Mouse (Mus musculus) forebrain, embryonic 15.5 days (tissue): ENCODE results near the gene Hdac11. TPM values are rescaled to one million over a fixed set of nuclear protein-coding genes. Genes with fewer than 3 reads are reported as not detected.

ENCODE experiments used
- ATAC-seq: fragments of 200-750 bp; cut with Nextera tagmentation; replicated peaks from 2 replicates; pipeline ENCODE4 v1.8.0; 2017; ENCODE audit warnings: mild to moderate bottlenecking, moderate TSS enrichment, moderate library complexity
- H3K27ac ChIP-seq: fragments of 300-500 bp; sonication (generic); replicated peaks from 2 replicates; pipeline ENCODE4 v1.5.1; 2015; ENCODE audit warnings: mild to moderate bottlenecking, inconsistent platforms
- H3K27me3 ChIP-seq: fragments of 300-500 bp; sonication (generic); 2 replicates; pipeline ENCODE4 v1.6.1; 2015; ENCODE audit warnings: inconsistent platforms
- H3K36me3 ChIP-seq: fragments of 300-500 bp; sonication (generic); 2 replicates; pipeline ENCODE4 v1.6.1; 2015; ENCODE audit warnings: mild to moderate bottlenecking, inconsistent platforms
- H3K4me1 ChIP-seq: fragments of 300-500 bp; sonication (generic); 2 replicates; pipeline ENCODE4 v1.6.1; 2015; ENCODE audit warnings: inconsistent platforms
- H3K4me2 ChIP-seq: fragments of 300-500 bp; sonication (generic); replicated peaks from 2 replicates; pipeline ENCODE4 v1.6.1; 2015; ENCODE audit warnings: mild to moderate bottlenecking, inconsistent platforms
- H3K4me3 ChIP-seq: fragments of 300-500 bp; sonication (generic); 2 replicates; pipeline ENCODE4 v1.5.1; 2015; ENCODE audit warnings: mild to moderate bottlenecking, inconsistent platforms
- H3K9ac ChIP-seq: fragments of 300-500 bp; sonication (generic); replicated peaks from 2 replicates; pipeline ENCODE4 v1.6.1; 2015; ENCODE audit warnings: mild to moderate bottlenecking, inconsistent platforms
- H3K9me3 ChIP-seq: fragments of 300-500 bp; sonication (generic); 2 replicates; pipeline ENCODE4 v1.6.1; 2016; ENCODE audit warnings: inconsistent platforms
- WGBS: fragments of 180-500 bp; shearing (Covaris S2); methylation state at CpG from one replicate; pipeline ENCODE4 v1.1.7; 2015; ENCODE audit warnings: mixed read lengths; 5-methylcytosine and 5-hydroxymethylcytosine counted together
- polyA plus RNA-seq: library from polyadenylated mRNA; unstranded; fragments of >200 nt; fragmentation: Nextera tagmentation; extraction: Ambion mirVana; gene quantifications from 2 replicates; pipeline ENCODE4 v1.2.1, GENCODE M21; 2015

Gene Hdac11
- polyA plus RNA-seq: 21.1 and 24.1 TPM in 2 replicates

GRCm38 (mm10) chr6:91156554-91157236, at the start of gene Hdac11:
Gene Hdac11, plus strand, starts transcription at chr6:91156665.
- peak within 1 kb of the TSS; percentile 66 for H3K4me3 ChIP-seq
- H3K36me3 ChIP-seq: no peaks in the 10 kb centered on the region
- no peaks in the 10 kb centered on the region for H3K27me3 ChIP-seq
- ATAC-seq: peak; percentile 89
- peak within 1 kb of the TSS; percentile 79 for H3K4me2 ChIP-seq
- peak within 1 kb of the TSS; percentile 72 for H3K9ac ChIP-seq
- H3K9me3 ChIP-seq: no peaks in the 10 kb centered on the region
- WGBS: under 1% methylated on average over 42 of the region's 42 CpGs
- H3K27ac ChIP-seq: peak within 1 kb of the TSS; percentile 65
- peaks cover 78% of the 10 kb centered on the region for H3K4me1 ChIP-seq

- Histone ChIP-seq H3K4me3 (no peak overlapping the region), H3K9me3 (no peaks in the 10 kb centered on the region), H3K27me3 (no peaks in the 10 kb centered on the region), H3K9ac (no peak overlapping the region), H3K4me1 (0 out of 2 replicates have a peak, but pooled peaks cover 2% of the 10 kb centered on the region), H3K4me2 (no peak overlapping the region), H3K27ac (no peak overlapping the region), H3K36me3 (no peaks in the 10 kb centered on the region)
- no peak for ATAC-seq
- WGBS: 82% methylated on average over 3 of the region's 3 CpGs
These were observed 48.1 kb upstream of the Hdac11 start for GRCm38 (mm10) chr6:91108301-91108916.

GRCm38 (mm10) chr6:91108917-91109450, 47.5 kb upstream of the Hdac11 start:
- no peaks in the 10 kb centered on the region for H3K36me3 ChIP-seq
- H3K4me1 ChIP-seq: peaks cover 2% of the 10 kb centered on the region; the same call in 1 of the 2 replicates
- H3K9me3 ChIP-seq: no peaks in the 10 kb centered on the region
- 90% methylated on average over 2 of the region's 2 CpGs for WGBS
- no peaks in the 10 kb centered on the region for H3K27me3 ChIP-seq
- H3K27ac ChIP-seq: no peak overlapping the region
- no peak overlapping the region for H3K4me3 ChIP-seq
- no peak for ATAC-seq
- no peak overlapping the region for H3K9ac ChIP-seq
- H3K4me2 ChIP-seq: no peak overlapping the region

- no peak overlapping the region for H3K9ac ChIP-seq
- no peaks in the 10 kb centered on the region for H3K36me3 ChIP-seq
- no peak overlapping the region for H3K27ac ChIP-seq
- H3K4me2 ChIP-seq: no peak overlapping the region
- no peak for ATAC-seq
- no peak overlapping the region for H3K4me3 ChIP-seq
- peaks cover 5% of the 10 kb centered on the region; the same call in 1 of the 2 replicates for H3K4me1 ChIP-seq
- H3K9me3 ChIP-seq: no peaks in the 10 kb centered on the region
- H3K27me3 ChIP-seq: no peaks in the 10 kb centered on the region
These were observed 47.0 kb upstream of the Hdac11 start for GRCm38 (mm10) chr6:91109489-91109888.

- no peak for ATAC-seq
These were observed 46.0 kb upstream of the Hdac11 start for GRCm38 (mm10) chr6:91110323-91111020.

GRCm38 (mm10) chr6:91111141-91111953, 45.1 kb upstream of the Hdac11 start:
- no peak overlapping the region for H3K4me2 ChIP-seq
- H3K4me3 ChIP-seq: no peak overlapping the region
- 89% methylated on average over 10 of the region's 10 CpGs for WGBS
- no peak for ATAC-seq
- H3K4me1 ChIP-seq: peaks cover 21% of the 10 kb centered on the region
- no peaks in the 10 kb centered on the region for H3K9me3 ChIP-seq
- H3K27ac ChIP-seq: no peak overlapping the region
- no peaks in the 10 kb centered on the region for H3K27me3 ChIP-seq
- no peak overlapping the region for H3K9ac ChIP-seq
- H3K36me3 ChIP-seq: no peaks in the 10 kb centered on the region

More at GRCm38 (mm10) chr6:91110323-91111020, 46.0 kb upstream of the Hdac11 start:
- 90% methylated on average over 13 of the region's 13 CpGs for WGBS
- H3K9ac ChIP-seq: no peak overlapping the region
- no peak overlapping the region for H3K4me3 ChIP-seq
- no peak overlapping the region for H3K27ac ChIP-seq
- no peaks in the 10 kb centered on the region for H3K27me3 ChIP-seq
- H3K4me1 ChIP-seq: peaks cover 13% of the 10 kb centered on the region
- H3K36me3 ChIP-seq: no peaks in the 10 kb centered on the region
- H3K9me3 ChIP-seq: no peaks in the 10 kb centered on the region
- H3K4me2 ChIP-seq: no peak overlapping the region

- no peak for ATAC-seq
- no peaks in the 10 kb centered on the region for H3K27me3 ChIP-seq
- peaks cover 21% of the 10 kb centered on the region for H3K4me1 ChIP-seq
- H3K36me3 ChIP-seq: no peaks in the 10 kb centered on the region
- WGBS: 92% methylated on average over 3 of the region's 3 CpGs
- no peak overlapping the region for H3K9ac ChIP-seq
- no peak overlapping the region for H3K4me3 ChIP-seq
- H3K27ac ChIP-seq: no peak overlapping the region
- no peaks in the 10 kb centered on the region for H3K9me3 ChIP-seq
- H3K4me2 ChIP-seq: no peak overlapping the region
These were observed 44.6 kb upstream of the Hdac11 start for GRCm38 (mm10) chr6:91111954-91112252.

GRCm38 (mm10) chr6:91114716-91115115, 41.7 kb upstream of the Hdac11 start:
- Histone ChIP-seq H3K4me1 (peaks cover 29% of the 10 kb centered on the region), H3K4me2 (no peak overlapping the region), H3K36me3 (no peaks in the 10 kb centered on the region), H3K27ac (no peak overlapping the region), H3K4me3 (no peak overlapping the region), H3K27me3 (no peaks in the 10 kb centered on the region), H3K9me3 (no peaks in the 10 kb centered on the region), H3K9ac (no peak overlapping the region)
- 60% methylated on average over 2 of the region's 2 CpGs for WGBS
- ATAC-seq: no peak

GRCm38 (mm10) chr6:91115158-91115557, 41.3 kb upstream of the Hdac11 start:
- Histone ChIP-seq H3K36me3 (no peaks in the 10 kb centered on the region), H3K9me3 (no peaks in the 10 kb centered on the region), H3K4me2 (0 out of 2 replicates have a peak overlapping the region, but pooled peaks have one; percentile 80), H3K4me3 (no peak overlapping the region), H3K27ac (no peak overlapping the region), H3K9ac (no peak overlapping the region), H3K27me3 (no peaks in the 10 kb centered on the region), H3K4me1 (peaks cover 29% of the 10 kb centered on the region)
- WGBS: 30% methylated on average over 1 of the region's 1 CpGs
- no peak for ATAC-seq

- Histone ChIP-seq H3K27ac (peak overlapping the region; percentile 88), H3K4me3 (peak overlapping the region; percentile 67), H3K9me3 (no peaks in the 10 kb centered on the region), H3K4me1 (peaks cover 29% of the 10 kb centered on the region), H3K4me2 (peak overlapping the region; percentile 80), H3K9ac (peak overlapping the region; percentile 71), H3K27me3 (no peaks in the 10 kb centered on the region), H3K36me3 (no peaks in the 10 kb centered on the region)
- no peak for ATAC-seq
- 10% methylated on average over 4 of the region's 4 CpGs for WGBS
These were observed 40.6 kb upstream of the Hdac11 start for GRCm38 (mm10) chr6:91115863-91116243.

- Histone ChIP-seq H3K36me3 (no peaks in the 10 kb centered on the region), H3K27ac (peak within 1 kb of the TSS; percentile 88), H3K4me2 (peak within 1 kb of the TSS; percentile 80), H3K27me3 (no peaks in the 10 kb centered on the region), H3K9ac (peak within 1 kb of the TSS; percentile 71), H3K4me3 (peak within 1 kb of the TSS; percentile 67), H3K9me3 (no peaks in the 10 kb centered on the region), H3K4me1 (peaks cover 29% of the 10 kb centered on the region)
- under 1% methylated on average over 92 of the region's 93 CpGs for WGBS
- ATAC-seq: peak; percentile 97
These were observed 40.0 kb upstream of the Hdac11 start, which contains the start of gene Nup210 for GRCm38 (mm10) chr6:91116244-91117145. Gene Nup210, minus strand, starts transcription at chr6:91116829.
